Mouse (Mus musculus): ENCODE measurements around the gene Mtch2.

GRCm38 (mm10) chr2:90903398-90903797 is 56.4 kb downstream of the Mtch2 start:
- TF ChIP-seq TAL1 (conservative IDR thresholded peaks at IDR 0.05; ENCODE audit: low read depth, low read length) (no peak), CTCF (IDR thresholded peaks at IDR 0.05; ENCODE audit: low read depth, low read length) (no peak), GATA1 (IDR thresholded peaks at IDR 0.05; ENCODE audit: borderline replicate concordance, low read length) (no peak), POLR2AphosphoS5 (IDR thresholded peaks at IDR 0.05; ENCODE audit: insufficient replicate concordance, low read depth, low read length) (no peak)
